Mouse (Mus musculus) right cerebral cortex, postnatal 25 days (tissue): ENCODE measurements around the gene Fcmr.

Experiments
- DNase-seq: peaks from one replicate; pipeline ENCODE4 v3.0.0; 2022

Gene Fcmr

DNA sequence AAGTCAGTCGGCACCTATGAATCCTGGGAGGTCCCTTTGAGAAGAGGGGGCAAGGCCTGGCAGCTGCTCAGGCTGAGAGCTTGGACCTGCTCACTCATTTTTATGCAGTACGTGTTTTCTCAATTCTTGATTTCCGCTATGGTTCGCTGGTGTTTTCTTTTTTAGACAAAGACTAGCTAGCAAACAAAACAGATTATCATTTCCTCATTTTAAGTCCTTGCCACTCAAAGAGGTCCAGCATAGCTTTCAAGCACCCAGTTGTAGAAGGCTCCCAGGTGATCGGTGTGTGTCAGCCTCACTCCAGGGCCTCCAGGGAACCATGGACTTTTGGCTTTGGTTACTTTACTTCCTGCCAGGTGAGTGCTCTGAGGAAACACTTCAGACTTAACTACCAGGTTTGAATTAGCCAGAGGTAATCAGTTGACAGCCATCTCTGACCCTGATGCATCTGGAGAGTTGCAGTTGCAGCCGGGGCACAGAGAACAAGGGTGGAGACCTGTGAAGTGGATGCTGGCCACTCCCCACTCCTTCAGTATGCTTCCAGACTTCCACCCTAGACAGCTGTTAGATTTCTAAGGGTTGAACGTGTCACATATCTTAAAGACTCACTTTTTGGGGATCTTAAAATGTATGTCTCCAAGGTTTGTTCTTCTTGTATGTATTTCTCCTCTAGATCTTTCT lies at the start of gene Fcmr:
Gene Fcmr (plus strand): TSS at position 129 of the 681 bp plus-strand sequence.
- DNase-seq = no peak

DNA sequence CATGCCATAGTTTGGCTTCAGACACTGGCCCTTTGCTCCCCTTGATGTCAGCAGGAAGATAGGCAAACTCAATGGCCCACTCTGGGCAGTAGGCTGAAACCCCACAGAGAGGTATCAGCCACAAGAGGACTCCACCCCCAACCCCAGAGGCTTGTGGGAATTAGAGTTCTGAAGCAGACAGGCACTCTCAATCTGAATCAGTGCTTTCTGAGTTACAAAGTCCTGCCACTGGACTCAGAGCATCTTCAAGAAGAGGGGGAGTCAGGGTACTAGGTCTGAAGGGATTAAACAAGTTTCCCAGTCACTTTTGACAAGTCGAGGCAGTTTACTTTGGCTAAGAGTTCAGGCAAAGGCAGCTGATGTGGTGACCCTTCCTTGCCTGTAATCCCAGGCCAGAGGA lies 45.7 kb upstream of the Fcmr start:
- no peak for DNase-seq

DNA sequence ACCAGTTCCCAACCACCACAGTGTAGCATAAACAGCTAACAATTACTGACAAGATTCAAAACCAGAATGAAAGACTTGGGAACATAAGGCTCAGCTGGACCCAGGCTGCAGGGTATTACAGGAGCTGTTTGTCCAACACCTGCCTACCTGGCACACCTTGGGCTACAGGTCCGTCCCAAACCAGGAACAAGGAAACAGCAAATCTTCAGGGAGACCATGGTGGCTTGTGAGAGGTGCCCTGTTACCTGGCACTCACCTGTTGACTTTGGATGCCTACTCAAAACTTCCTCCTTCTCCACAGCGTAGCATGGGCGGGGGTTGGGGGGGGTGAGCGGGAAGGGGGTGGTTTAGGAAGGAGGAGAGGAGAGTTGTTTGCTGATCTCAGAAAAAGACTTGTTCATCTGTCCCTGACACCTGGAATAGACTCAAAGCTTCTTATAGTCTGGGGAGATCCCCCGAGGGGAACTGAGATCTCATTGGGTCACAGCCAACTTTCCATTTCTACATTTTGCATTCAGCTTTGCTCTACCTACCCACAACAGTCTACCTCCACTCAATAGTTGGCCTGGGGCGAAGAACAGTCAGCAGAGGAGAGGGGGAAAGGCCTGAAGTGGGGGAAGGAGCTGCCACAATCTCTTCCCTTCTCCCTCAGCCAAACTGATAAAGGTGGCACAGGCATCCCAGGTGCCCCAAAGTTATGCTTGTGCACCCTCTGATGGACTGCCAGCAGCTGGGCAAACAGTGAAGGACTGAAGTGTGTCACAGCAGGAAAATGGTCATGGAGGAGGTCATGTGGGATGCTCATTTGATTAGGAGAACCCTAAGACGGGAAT lies 44.9 kb upstream of the Fcmr start:
- DNase-seq = no peak

GRCm38 (mm10) chr1:130821149-130821471 lies 44.4 kb upstream of the Fcmr start:
- DNase-seq = no peak

GRCm38 (mm10) chr1:130821911-130822625 lies 43.4 kb upstream of the Fcmr start:
- no peak for DNase-seq

DNA sequence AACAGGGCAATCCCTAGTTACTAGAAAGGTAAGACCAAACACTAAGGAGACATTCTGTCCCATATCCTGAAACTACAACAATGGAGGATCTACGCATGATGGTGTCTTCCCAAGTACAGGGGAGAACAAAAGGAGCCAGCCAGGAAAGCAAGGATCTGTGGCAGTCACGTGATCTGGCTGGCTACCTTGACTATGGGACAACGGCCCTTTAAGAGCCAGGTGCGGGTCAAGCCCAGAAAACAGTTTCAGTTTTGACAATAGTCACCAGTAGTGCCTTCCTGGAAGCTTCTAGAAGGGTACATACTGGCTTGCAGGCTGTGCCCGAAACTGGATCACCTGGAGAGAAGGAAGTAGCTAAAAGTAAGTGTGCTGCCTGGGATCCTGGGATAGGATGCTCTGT lies 39.0 kb upstream of the Fcmr start, which contains the start of gene Pigr:
Gene Pigr (plus strand): TSS at position 237 of the 400 bp plus-strand sequence.
- no peak for DNase-seq

DNA sequence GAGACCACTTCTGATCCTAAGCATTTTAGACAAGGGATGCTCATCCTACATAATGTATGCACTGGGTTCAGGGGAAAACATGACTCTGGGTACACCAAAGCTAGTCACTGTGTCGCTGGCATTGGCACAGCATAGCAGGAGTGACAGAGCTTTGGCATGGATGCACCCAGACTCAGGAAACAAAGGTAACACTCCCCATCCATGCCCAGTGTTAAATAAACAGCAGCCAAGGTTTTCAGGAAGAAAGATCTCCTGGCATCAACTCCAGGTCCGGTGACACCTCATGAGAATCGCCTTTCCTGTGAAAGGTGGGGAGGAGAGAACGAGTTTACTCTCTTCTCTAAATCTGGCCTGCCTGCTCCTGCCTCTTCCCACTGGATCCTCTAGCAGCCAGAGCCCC lies 36.8 kb upstream of the Fcmr start:
- DNase-seq = no peak

DNA sequence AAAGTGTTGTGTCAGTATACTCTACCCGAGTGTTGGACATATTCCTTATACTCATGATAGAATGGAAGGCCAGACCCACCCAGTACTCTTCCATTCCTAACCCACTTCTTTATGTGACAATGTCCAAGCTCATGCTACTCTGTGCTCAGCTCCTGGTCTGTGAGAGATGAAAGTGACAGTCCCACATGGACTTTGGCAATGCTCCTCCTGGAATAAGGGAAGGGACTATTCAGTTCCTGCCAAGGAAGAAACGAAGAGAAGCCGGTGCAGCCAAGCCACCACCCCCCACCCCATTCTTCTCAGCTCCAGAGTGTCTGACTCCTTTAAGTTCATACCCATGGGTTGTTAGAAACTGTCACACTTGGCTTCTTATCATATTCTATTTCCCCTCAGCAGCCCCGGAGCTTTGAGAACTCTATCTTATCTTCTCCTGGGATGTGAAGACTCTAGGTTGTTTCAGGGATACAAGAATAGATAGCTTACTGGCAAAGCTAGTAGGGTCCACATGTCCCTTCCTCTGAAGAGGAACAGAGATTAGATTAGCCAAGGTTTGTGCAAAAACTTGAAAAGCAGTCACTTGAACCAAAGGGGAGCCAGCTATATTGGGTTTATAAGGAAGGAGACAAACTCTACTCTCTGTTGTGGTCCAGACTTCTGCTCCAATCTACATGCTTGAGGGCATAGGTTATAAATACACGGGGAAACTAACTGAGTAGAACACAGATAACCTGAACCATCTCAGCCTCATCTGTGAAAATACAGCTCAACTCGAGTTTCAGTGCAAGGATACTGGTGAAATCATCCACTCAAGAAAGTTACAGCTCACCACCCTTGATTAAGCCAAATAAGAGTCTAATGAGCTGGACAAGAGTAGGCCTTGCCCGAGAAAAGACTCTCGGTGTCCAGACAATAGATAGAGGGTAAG lies 35.3 kb upstream of the Fcmr start:
- no peak for DNase-seq

- DNase-seq = no peak
These were observed 33.0 kb upstream of the Fcmr start for GRCm38 (mm10) chr1:130832230-130833149.

- no peak for DNase-seq
These were observed 30.1 kb upstream of the Fcmr start for GRCm38 (mm10) chr1:130835161-130835936.

- DNase-seq = no peak
These were observed 27.2 kb upstream of the Fcmr start for GRCm38 (mm10) chr1:130838288-130838687.

GRCm38 (mm10) chr1:130840599-130841379 lies 24.7 kb upstream of the Fcmr start:
- DNase-seq = no peak

DNA sequence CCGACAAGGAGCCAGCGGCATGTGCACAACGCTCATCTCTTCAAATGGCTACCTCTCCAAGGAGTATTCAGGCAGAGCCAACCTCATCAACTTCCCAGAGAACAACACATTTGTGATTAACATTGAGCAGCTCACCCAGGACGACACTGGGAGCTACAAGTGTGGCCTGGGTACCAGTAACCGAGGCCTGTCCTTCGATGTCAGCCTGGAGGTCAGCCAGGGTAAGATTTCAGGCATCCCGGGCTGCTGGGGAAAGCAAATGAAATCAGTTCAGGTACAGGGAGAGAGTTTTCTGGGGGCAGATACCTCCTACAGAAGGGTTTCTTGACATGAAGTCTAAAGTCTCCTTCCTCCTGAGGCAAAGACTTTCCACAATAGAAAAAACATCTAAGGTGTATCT lies 23.8 kb upstream of the Fcmr start:
- DNase-seq = no peak

GRCm38 (mm10) chr1:130844516-130844915 lies 21.0 kb upstream of the Fcmr start:
- no peak for DNase-seq

- peak; percentile 29 for DNase-seq
These were observed 15.8 kb upstream of the Fcmr start for GRCm38 (mm10) chr1:130849530-130850214.

- no peak for DNase-seq
These were observed 15.1 kb upstream of the Fcmr start for GRCm38 (mm10) chr1:130850405-130850804.

GRCm38 (mm10) chr1:130854819-130855218 lies 10.7 kb upstream of the Fcmr start:
- no peak for DNase-seq

- DNase-seq = no peak
These were observed 9.7 kb upstream of the Fcmr start for GRCm38 (mm10) chr1:130855723-130856122.

DNA sequence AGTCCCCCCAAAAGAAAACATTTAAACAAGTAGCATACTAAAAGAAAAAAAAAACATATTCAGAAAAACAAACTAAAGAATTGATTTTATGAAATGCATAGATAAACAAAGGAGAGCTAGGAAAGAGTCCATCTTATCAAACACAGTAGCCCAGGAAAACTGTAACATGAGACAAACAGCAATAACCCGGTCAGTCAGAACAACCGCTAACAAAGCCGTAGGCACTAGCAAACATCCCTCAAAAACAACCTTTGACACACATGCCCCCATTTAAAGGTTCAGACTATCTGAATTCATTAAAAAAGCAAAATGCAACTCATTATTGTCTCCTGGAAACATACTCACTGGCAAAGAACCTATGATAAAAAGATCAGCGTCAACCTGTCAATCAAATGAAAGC lies 8.0 kb upstream of the Fcmr start:
- no peak for DNase-seq
